Mouse (Mus musculus): Measurements from ENCODE around the gene Eps8.

The Eps8 gene

GRCm38 (mm10) chr6:137661583-137662365, 7.1 kb upstream of the Eps8 start:
- no peak for DNase-seq (ENCODE audit: low spot score in 2 of 2)

DNA sequence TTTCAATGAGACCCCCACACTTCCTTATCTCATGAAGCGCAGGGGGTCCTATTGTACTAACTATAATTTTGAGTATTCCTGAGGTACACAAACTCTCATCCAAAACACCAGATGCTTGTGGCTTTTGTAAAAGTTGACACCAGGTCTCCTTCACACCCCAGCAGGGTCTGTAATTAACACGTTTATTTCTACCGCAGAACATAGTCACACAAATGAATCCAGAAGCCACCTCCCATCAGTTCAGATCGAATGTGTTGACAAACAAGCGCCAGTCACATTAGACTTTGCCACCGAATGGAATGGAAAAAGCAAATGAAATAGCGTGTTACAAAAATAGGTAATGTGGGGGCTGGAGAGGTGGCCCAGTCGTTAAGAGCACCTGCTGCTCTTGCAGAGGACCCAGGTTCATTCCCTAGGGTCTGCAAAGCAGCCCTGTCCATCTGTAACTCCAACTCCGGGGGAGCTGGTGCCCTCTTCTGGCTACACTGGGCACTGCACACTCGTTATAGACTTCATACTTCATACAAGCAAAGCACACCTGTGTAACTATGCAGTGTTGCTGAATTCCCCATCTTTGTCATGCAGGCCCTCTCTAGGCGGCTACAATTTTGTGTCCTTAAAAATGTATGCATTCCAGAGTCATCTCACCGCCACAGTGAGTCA, 3.9 kb upstream of the Eps8 start:
- DNase-seq (ENCODE audit: low spot score in 2 of 2) = no peak

GRCm38 (mm10) chr6:137657203-137657602, 2.5 kb upstream of the Eps8 start:
- no peak for DNase-seq (ENCODE audit: low spot score in 2 of 2)

DNA sequence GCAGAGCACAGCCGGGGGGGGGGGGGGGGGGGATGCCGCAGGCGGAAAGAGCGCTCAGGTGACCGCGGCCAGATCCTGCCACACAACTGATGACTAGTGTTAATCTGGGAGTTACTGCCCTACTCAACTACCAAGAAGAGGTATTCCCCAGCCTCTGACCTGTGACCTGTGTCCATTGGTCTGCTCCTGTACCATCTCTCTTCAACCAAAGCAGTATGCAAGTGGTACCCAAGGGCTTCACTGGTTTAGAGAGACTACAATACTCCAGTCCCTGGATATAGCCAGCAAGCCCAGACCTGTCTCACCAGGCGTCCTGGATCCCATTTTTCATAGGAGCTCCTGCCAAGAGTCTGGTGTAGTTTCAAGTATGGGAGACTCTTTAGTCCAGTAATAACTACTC, 5.1 kb downstream of the Eps8 start:
- no peak for DNase-seq (ENCODE audit: low spot score in 2 of 2)

DNA sequence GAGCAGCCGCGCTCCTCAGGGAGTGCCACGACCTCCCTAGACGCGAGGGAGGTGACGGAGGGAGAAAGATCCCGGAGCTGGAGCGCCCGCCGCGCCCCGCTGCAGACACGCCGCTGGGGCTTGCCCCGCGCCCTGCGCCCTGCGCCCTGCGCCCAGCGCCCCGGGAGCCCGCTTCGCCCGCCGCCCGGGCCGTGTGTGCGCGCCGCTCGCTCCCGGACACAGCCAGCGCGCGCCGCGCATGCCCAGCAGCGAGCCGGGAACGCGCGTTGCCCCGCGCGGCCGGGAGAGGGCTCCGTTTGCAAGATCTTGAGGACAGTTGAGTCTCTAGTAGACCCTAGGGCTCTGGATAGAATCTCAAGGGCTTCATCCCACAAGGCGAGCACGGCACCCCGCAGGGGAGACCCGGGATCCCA, 5.6 kb downstream of the Eps8 start:
- peak; percentile 79 to 84 for DNase-seq (ENCODE audit: low spot score in 2 of 2)

GRCm38 (mm10) chr6:137648110-137649067, 6.3 kb downstream of the Eps8 start:
- DNase-seq (ENCODE audit: low spot score in 2 of 2) = peak; percentile 14 to 26

DNA sequence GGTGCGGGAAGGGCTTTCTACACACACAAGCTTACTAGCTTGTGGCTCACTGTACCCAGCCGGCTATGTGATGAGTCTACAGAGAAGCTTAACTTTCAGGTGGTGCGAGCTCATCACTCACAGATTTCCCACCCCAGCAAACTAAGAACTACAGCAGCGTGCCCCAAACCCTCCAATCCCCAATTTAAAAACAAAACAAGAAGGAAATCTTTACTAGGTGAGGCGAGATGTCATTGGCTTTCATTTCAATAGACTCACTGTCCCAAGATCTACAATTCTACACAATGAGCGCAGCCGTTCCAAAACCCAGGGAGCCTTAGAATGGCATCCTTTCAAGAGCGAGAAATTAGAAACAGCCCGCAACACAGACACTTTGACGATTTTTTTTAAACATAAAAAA, 7.0 kb downstream of the Eps8 start:
- DNase-seq (ENCODE audit: low spot score in 2 of 2) = peak in 1 of 2 experiments; percentile 15

DNA sequence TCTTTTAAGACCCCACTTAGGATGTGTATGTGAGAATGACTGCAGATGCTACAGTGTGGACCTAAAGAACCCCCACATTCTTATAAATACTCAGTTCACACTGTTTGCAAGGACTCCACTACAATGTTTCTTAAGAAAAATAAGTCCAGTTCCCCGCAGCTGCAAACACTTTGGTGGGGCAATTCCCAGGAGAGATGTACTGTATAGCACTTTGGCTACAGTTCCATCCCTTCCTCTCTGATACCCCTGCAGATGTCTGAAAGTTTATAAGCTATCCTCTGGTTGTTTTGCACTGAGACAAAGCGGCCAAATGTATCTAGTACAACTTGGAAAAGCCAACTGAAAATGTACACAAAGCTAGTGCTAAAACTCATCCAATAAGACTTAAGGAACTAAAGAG, 8.0 kb downstream of the Eps8 start:
- no peak for DNase-seq (ENCODE audit: low spot score in 2 of 2)

- DNase-seq (ENCODE audit: low spot score in 2 of 2) = no peak
Observed at GRCm38 (mm10) chr6:137644893-137645292, 9.8 kb downstream of the Eps8 start.

- DNase-seq (ENCODE audit: low spot score in 2 of 2) = no peak
Observed at GRCm38 (mm10) chr6:137643814-137644213, 10.9 kb downstream of the Eps8 start.

- DNase-seq (ENCODE audit: low spot score in 2 of 2) = no peak
Observed at GRCm38 (mm10) chr6:137641642-137642041, 13.0 kb downstream of the Eps8 start.

DNA sequence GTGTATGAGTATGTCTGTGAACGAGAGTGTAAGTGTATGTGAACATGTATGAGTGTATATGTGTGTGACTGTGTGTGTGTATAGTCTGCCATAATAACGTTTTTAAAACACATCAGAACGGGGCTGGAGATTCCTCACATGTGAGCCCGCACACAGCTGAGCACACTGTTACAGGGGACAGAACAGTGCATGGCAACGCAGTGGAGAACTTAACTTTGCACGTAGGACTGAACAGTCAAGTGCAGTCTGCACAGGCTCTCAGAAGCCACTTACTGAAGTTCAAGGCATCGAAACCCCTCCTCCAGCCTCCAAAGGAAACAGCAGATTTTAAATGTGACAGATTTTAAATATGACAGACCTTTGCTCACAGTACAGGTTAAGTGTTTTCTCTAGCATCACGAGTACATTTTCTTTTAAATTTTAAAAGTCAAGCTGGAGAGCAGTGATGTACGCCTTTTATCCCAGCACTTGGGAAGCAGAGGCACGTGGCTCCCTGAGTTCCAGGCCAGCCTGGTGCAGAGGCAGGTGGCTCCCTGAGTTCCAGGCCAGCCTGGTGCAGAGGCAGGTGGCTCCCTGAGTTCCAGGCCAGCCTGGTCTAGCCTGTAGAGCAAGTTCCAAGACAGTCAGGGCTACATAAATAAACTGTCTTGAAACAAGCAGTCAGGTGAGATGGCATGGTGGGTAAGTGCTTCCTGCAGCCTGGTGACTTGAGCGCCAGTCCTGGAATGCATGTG, 15.7 kb downstream of the Eps8 start:
- DNase-seq (ENCODE audit: low spot score in 2 of 2) = no peak

GRCm38 (mm10) chr6:137637443-137637842, 17.2 kb downstream of the Eps8 start:
- no peak for DNase-seq (ENCODE audit: low spot score in 2 of 2)

DNA sequence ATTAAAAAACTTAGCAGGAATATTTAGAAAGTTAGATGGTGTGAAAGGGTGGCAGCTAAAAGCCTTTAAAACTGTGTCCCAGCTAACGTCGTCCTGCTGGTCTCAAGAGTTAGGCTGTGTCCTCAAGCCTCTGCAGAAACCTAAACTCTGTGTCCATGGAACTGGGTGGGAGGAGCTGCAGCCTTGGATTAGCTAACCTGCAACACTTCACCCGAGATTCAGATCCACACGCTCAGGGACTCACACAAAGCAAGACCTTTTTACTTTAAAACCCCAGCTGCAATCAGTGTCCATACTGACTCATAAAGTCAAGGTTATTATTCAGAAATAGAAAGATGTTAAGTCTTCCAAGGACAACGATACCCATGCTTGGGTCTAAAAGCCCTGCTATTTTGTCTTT, 18.5 kb downstream of the Eps8 start:
- DNase-seq (ENCODE audit: low spot score in 2 of 2) = no peak

- no peak for DNase-seq (ENCODE audit: low spot score in 2 of 2)
Observed at GRCm38 (mm10) chr6:137633626-137634025, 21.1 kb downstream of the Eps8 start.

- no peak for DNase-seq (ENCODE audit: low spot score in 2 of 2)
Observed at GRCm38 (mm10) chr6:137633121-137633520, 21.6 kb downstream of the Eps8 start.

DNA sequence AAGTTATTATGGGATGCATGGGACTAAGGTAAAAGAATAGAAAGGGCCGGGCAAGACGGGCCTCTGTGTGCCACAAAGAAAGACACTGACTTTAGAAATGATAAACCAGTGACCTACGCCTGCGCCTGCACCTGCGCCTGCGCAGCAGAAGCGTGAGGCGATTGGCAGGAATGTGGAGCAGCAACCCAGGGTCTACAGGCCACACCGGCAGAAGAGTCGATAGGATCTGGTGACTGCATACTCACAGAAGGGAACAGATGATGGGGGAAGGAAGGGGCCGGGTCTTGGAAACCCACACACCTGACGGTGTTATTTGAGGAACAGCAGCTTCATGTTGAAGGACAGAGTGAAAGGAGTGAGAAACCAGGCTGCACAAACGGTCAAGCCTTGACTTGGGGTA, 24.3 kb downstream of the Eps8 start:
- DNase-seq (ENCODE audit: low spot score in 2 of 2) = peak in 1 of 2 experiments; percentile 10

GRCm38 (mm10) chr6:137629603-137630231, 25.0 kb downstream of the Eps8 start:
- no peak for DNase-seq (ENCODE audit: low spot score in 2 of 2)

GRCm38 (mm10) chr6:137628715-137629114, 26.0 kb downstream of the Eps8 start:
- DNase-seq (ENCODE audit: low spot score in 2 of 2) = no peak

DNA sequence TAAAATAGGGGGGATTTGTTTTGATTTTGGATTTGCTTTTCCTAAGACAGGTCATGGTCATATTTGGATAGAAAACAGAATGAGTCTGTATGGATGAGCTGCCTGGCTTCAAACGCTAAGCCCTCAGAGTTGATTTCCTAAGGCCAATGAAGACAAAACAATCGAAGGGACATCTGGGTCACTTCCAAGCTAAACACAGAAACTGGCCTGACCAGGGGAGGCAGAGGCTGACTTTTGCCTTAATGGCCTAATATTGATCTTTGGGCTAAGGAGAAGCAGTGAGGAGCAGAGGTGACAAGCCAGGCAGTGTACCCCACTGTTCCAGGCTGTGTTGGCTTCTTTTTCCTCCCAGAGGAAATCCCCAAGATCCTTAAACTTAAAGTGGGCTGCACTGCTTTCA, 33.7 kb downstream of the Eps8 start:
- DNase-seq (ENCODE audit: low spot score in 2 of 2) = no peak

DNA sequence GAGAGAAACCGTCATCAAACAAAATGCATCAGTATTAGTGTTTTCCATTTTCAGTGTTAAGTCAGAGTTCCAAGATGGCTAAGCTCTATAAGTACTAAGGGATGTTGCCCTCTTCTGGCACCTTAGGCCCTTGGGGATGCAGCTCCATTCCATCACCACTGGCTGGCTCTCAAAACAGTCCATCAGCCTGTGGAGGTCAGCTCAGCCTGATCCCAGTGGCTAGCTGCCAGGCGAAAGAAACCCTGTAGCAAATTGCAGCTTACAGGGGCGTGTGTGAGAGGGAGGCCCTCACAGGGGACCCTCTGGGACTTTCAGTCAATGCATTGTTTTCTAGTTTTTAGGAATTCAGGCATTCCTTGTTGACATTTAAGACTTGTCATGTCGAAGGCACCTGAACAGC, 40.8 kb downstream of the Eps8 start:
- no peak for DNase-seq (ENCODE audit: low spot score in 2 of 2)

All from urinary bladder, postnatal 36 days (tissue).